Mouse (Mus musculus): Measurements from ENCODE around the gene Atg4a. TPM values are rescaled to one million over a fixed set of nuclear protein-coding genes. Genes with fewer than 3 reads are reported as not detected.

Gene Atg4a
- 16.2 and 17.1 TPM in 2 replicates for polyA plus RNA-seq (2015; fragmentation: Nextera tagmentation; extraction: Ambion mirVana)

- ATAC-seq (ENCODE audit: insufficient read depth, low FRiP score, low read depth), result peak; percentile 97
- H3K4me1 ChIP-seq, result no peaks in the 10 kb centered on the region
- no peak within 1 kb of the TSS for H3K9ac ChIP-seq
- no peak within 1 kb of the TSS; the same call in 1 of the 2 replicates for H3K27ac ChIP-seq
- H3K4me2 ChIP-seq, result peak within 1 kb of the TSS; percentile 51
- no peaks in the 10 kb centered on the region for H3K27me3 ChIP-seq (replicated peaks)
- H3K9me3 ChIP-seq, result no peaks in the 10 kb centered on the region
- H3K36me3 ChIP-seq, result no peaks in the 10 kb centered on the region
- WGBS, result 19% methylated on average over 23 of the region's 23 CpGs
- peak within 1 kb of the TSS; percentile 53 for H3K4me3 ChIP-seq (replicated peaks)
Observed at GRCm38 (mm10) chrX:140956272-140956940, at the start of gene Atg4a, which contains the start of gene Psmd10. TSS of gene Atg4a (plus strand) at chrX:140956907. TSS of gene Psmd10 (minus strand) at chrX:140956728.

- Histone ChIP-seq H3K27me3 (replicated peaks) (0 out of 2 replicates have a peak, but pooled peaks cover 4% of the 10 kb centered on the region), H3K4me3 (replicated peaks) (no peak within 1 kb of the TSS; the same call in 1 of the 2 replicates), H3K9ac (no peak within 1 kb of the TSS), H3K9me3 (no peaks in the 10 kb centered on the region), H3K27ac (no peak within 1 kb of the TSS), H3K4me1 (no peaks in the 10 kb centered on the region), H3K4me2 (no peak within 1 kb of the TSS), H3K36me3 (no peaks in the 10 kb centered on the region)
- peak; percentile 60; the same call in 1 of the 2 replicates for ATAC-seq (ENCODE audit: insufficient read depth, low FRiP score, low read depth)
- WGBS, result 55% methylated on average over 7 of the region's 7 CpGs
Observed at GRCm38 (mm10) chrX:140907360-140907759, 49.3 kb upstream of the Atg4a start, which contains the start of gene Vsig1. TSS of gene Vsig1 (plus strand) at chrX:140907608.

- no peak for ATAC-seq (ENCODE audit: insufficient read depth, low FRiP score, low read depth)
- H3K4me1 ChIP-seq, result no peaks in the 10 kb centered on the region
- no peaks in the 10 kb centered on the region for H3K36me3 ChIP-seq
- no peak overlapping the region for H3K4me2 ChIP-seq
- H3K9ac ChIP-seq, result no peak overlapping the region
- peaks cover 5% of the 10 kb centered on the region; the same call in 1 of the 2 replicates for H3K27me3 ChIP-seq (replicated peaks)
- H3K27ac ChIP-seq, result no peak overlapping the region
- 72% methylated on average over 6 of the region's 6 CpGs for WGBS
- no peak overlapping the region for H3K4me3 ChIP-seq (replicated peaks)
- H3K9me3 ChIP-seq, result no peaks in the 10 kb centered on the region
Observed at GRCm38 (mm10) chrX:140921321-140921720, 35.4 kb upstream of the Atg4a start.

- WGBS, result 66% methylated on average over 3 of the region's 3 CpGs
- H3K4me1 ChIP-seq, result no peaks in the 10 kb centered on the region
- no peak overlapping the region for H3K4me2 ChIP-seq
- no peak for ATAC-seq (ENCODE audit: insufficient read depth, low FRiP score, low read depth)
- H3K36me3 ChIP-seq, result no peaks in the 10 kb centered on the region
- H3K4me3 ChIP-seq (replicated peaks), result no peak overlapping the region
- no peak overlapping the region for H3K9ac ChIP-seq
- no peak overlapping the region for H3K27ac ChIP-seq
- no peaks in the 10 kb centered on the region for H3K27me3 ChIP-seq (replicated peaks)
- H3K9me3 ChIP-seq, result no peaks in the 10 kb centered on the region
Observed at GRCm38 (mm10) chrX:140932066-140932465, 24.6 kb upstream of the Atg4a start.

- 67% methylated on average over 3 of the region's 3 CpGs for WGBS
- Histone ChIP-seq H3K27me3 (replicated peaks) (no peaks in the 10 kb centered on the region), H3K9ac (no peak overlapping the region), H3K36me3 (no peaks in the 10 kb centered on the region), H3K4me2 (no peak overlapping the region), H3K27ac (no peak overlapping the region), H3K9me3 (no peaks in the 10 kb centered on the region), H3K4me3 (replicated peaks) (no peak overlapping the region), H3K4me1 (no peaks in the 10 kb centered on the region)
- ATAC-seq (ENCODE audit: insufficient read depth, low FRiP score, low read depth), result no peak
Observed at GRCm38 (mm10) chrX:140933263-140933662, 23.4 kb upstream of the Atg4a start.

- H3K4me1 ChIP-seq, result no peaks in the 10 kb centered on the region
- 61% methylated on average over 5 of the region's 5 CpGs for WGBS
Observed at GRCm38 (mm10) chrX:140936271-140936670, 20.4 kb upstream of the Atg4a start.

GRCm38 (mm10) chrX:140953618-140954017, 3.1 kb upstream of the Atg4a start:
- Histone ChIP-seq H3K9me3 (no peaks in the 10 kb centered on the region), H3K27ac (no peak overlapping the region), H3K4me1 (no peaks in the 10 kb centered on the region), H3K4me3 (replicated peaks) (no peak overlapping the region), H3K27me3 (replicated peaks) (no peaks in the 10 kb centered on the region), H3K4me2 (no peak overlapping the region), H3K9ac (no peak overlapping the region), H3K36me3 (no peaks in the 10 kb centered on the region)
- ATAC-seq (ENCODE audit: insufficient read depth, low FRiP score, low read depth), result no peak; the same call in 1 of the 2 replicates
- WGBS, result 83% methylated on average over 4 of the region's 4 CpGs

More at GRCm38 (mm10) chrX:140936271-140936670, 20.4 kb upstream of the Atg4a start:
- Histone ChIP-seq H3K36me3 (no peaks in the 10 kb centered on the region), H3K27ac (no peak overlapping the region), H3K4me3 (replicated peaks) (no peak overlapping the region), H3K4me2 (no peak overlapping the region), H3K27me3 (replicated peaks) (no peaks in the 10 kb centered on the region), H3K9ac (no peak overlapping the region), H3K9me3 (no peaks in the 10 kb centered on the region)
- no peak for ATAC-seq (ENCODE audit: insufficient read depth, low FRiP score, low read depth)

GRCm38 (mm10) chrX:140956959-140957358, 252 bp downstream of the Atg4a start:
- Histone ChIP-seq H3K27me3 (replicated peaks) (no peaks in the 10 kb centered on the region), H3K36me3 (no peaks in the 10 kb centered on the region), H3K4me2 (peak overlapping the region; percentile 51), H3K27ac (no peak overlapping the region), H3K4me1 (no peaks in the 10 kb centered on the region), H3K4me3 (replicated peaks) (peak overlapping the region; percentile 53), H3K9me3 (no peaks in the 10 kb centered on the region), H3K9ac (no peak overlapping the region)
- 20% methylated on average over 5 of the region's 5 CpGs for WGBS
- ATAC-seq (ENCODE audit: insufficient read depth, low FRiP score, low read depth), result peak; percentile 61; the same call in 1 of the 2 replicates

- H3K27me3 ChIP-seq (replicated peaks), result no peaks in the 10 kb centered on the region; the same call in 1 of the 2 replicates
- no peak overlapping the region for H3K9ac ChIP-seq
Observed at GRCm38 (mm10) chrX:140978943-140979342, 22.2 kb downstream of the Atg4a start.

GRCm38 (mm10) chrX:140979546-140979945, 22.8 kb downstream of the Atg4a start:
- Histone ChIP-seq H3K36me3 (no peaks in the 10 kb centered on the region), H3K9me3 (no peaks in the 10 kb centered on the region), H3K27ac (no peak overlapping the region), H3K4me2 (no peak overlapping the region), H3K4me1 (no peaks in the 10 kb centered on the region), H3K9ac (no peak overlapping the region), H3K27me3 (replicated peaks) (no peaks in the 10 kb centered on the region; the same call in 1 of the 2 replicates), H3K4me3 (replicated peaks) (no peak overlapping the region)
- 70% methylated on average over 2 of the region's 2 CpGs for WGBS
- 0 out of 2 replicates have a peak, but pooled peaks have one; percentile 22 for ATAC-seq (ENCODE audit: insufficient read depth, low FRiP score, low read depth)

More at GRCm38 (mm10) chrX:140978943-140979342, 22.2 kb downstream of the Atg4a start:
- WGBS, result 84% methylated on average over 1 of the region's 1 CpGs
- Histone ChIP-seq H3K27ac (no peak overlapping the region), H3K4me2 (no peak overlapping the region), H3K4me3 (replicated peaks) (no peak overlapping the region), H3K4me1 (no peaks in the 10 kb centered on the region), H3K36me3 (no peaks in the 10 kb centered on the region), H3K9me3 (no peaks in the 10 kb centered on the region)
- no peak for ATAC-seq (ENCODE audit: insufficient read depth, low FRiP score, low read depth)

- H3K9me3 ChIP-seq, result no peaks in the 10 kb centered on the region
- no peak overlapping the region for H3K4me3 ChIP-seq (replicated peaks)
- WGBS, result 59% methylated on average over 4 of the region's 4 CpGs
- ATAC-seq (ENCODE audit: insufficient read depth, low FRiP score, low read depth), result no peak
- no peaks in the 10 kb centered on the region for H3K4me1 ChIP-seq
- no peak overlapping the region for H3K4me2 ChIP-seq
- H3K9ac ChIP-seq, result no peak overlapping the region
- H3K27me3 ChIP-seq (replicated peaks), result no peaks in the 10 kb centered on the region; the same call in 1 of the 2 replicates
- no peaks in the 10 kb centered on the region for H3K36me3 ChIP-seq
- H3K27ac ChIP-seq, result no peak overlapping the region
Observed at GRCm38 (mm10) chrX:140980163-140980562, 23.5 kb downstream of the Atg4a start.

GRCm38 (mm10) chrX:140983206-140983960, 26.7 kb downstream of the Atg4a start:
- H3K36me3 ChIP-seq, result no peaks in the 10 kb centered on the region

More at GRCm38 (mm10) chrX:140983206-140983960, 26.7 kb downstream of the Atg4a start:
- Histone ChIP-seq H3K9ac (no peak overlapping the region), H3K4me2 (no peak overlapping the region), H3K27me3 (replicated peaks) (no peaks in the 10 kb centered on the region; the same call in 1 of the 2 replicates), H3K9me3 (no peaks in the 10 kb centered on the region), H3K4me1 (no peaks in the 10 kb centered on the region), H3K27ac (peak overlapping the region; percentile 16; the same call in 1 of the 2 replicates), H3K4me3 (replicated peaks) (no peak overlapping the region)
- ATAC-seq (ENCODE audit: insufficient read depth, low FRiP score, low read depth), result no peak
- 46% methylated on average over 6 of the region's 6 CpGs for WGBS
